Mouse (Mus musculus) right cerebral cortex, postnatal 4 days (tissue): ENCODE data around the gene Cpsf2.
"Not testable (repeated sequence)": the region's sequence is repeated elsewhere in the genome, so short reads cannot be mapped to it uniquely, and the experiment has no call there.

Experiments used
- DNase-seq: peaks from one replicate; pipeline ENCODE4 v3.0.0-alpha.2; 2022

Gene Cpsf2

GRCm38 (mm10) chr12:101975601-101976571 is at the start of gene Cpsf2:
Gene Cpsf2 (plus strand): TSS chr12:101975988.
- peak; percentile 79 for DNase-seq

- DNase-seq: no peak
Measured at GRCm38 (mm10) chr12:101928423-101928822, 47.4 kb upstream of the Cpsf2 start.

- no peak for DNase-seq
Measured at GRCm38 (mm10) chr12:101935223-101935622, 40.6 kb upstream of the Cpsf2 start.

GRCm38 (mm10) chr12:101937572-101937971 is 38.2 kb upstream of the Cpsf2 start:
- DNase-seq: no peak

GRCm38 (mm10) chr12:101947986-101948385 is 27.8 kb upstream of the Cpsf2 start:
- no peak for DNase-seq

GRCm38 (mm10) chr12:101948801-101949200 is 27.0 kb upstream of the Cpsf2 start:
- DNase-seq: no peak

- not testable (repeated sequence) for DNase-seq
Measured at GRCm38 (mm10) chr12:101955821-101956220, 20.0 kb upstream of the Cpsf2 start.

GRCm38 (mm10) chr12:101957079-101957941 is 18.5 kb upstream of the Cpsf2 start:
- DNase-seq: no peak

GRCm38 (mm10) chr12:101957942-101958544 is 17.7 kb upstream of the Cpsf2 start, which contains the start of gene Atxn3:
Gene Atxn3 (minus strand): TSS chr12:101958246.
- DNase-seq: peak; percentile 97

GRCm38 (mm10) chr12:101958556-101958955 is 17.2 kb upstream of the Cpsf2 start:
- no peak for DNase-seq

- DNase-seq: not testable (repeated sequence)
Measured at GRCm38 (mm10) chr12:101958960-101959780, 16.6 kb upstream of the Cpsf2 start.

- DNase-seq: no peak
Measured at GRCm38 (mm10) chr12:101971311-101971710, 4.5 kb upstream of the Cpsf2 start.

- no peak for DNase-seq
Measured at GRCm38 (mm10) chr12:101972230-101972629, 3.6 kb upstream of the Cpsf2 start.

- no peak for DNase-seq
Measured at GRCm38 (mm10) chr12:101974571-101974970, 1.2 kb upstream of the Cpsf2 start.

- no peak for DNase-seq
Measured at GRCm38 (mm10) chr12:101975167-101975600, 604 bp upstream of the Cpsf2 start.

- DNase-seq: no peak
Measured at GRCm38 (mm10) chr12:101976651-101977403, 1.0 kb downstream of the Cpsf2 start.

GRCm38 (mm10) chr12:101977404-101977915 is 1.7 kb downstream of the Cpsf2 start:
- DNase-seq: no peak

- no peak for DNase-seq
Measured at GRCm38 (mm10) chr12:101978162-101978561, 2.4 kb downstream of the Cpsf2 start.

GRCm38 (mm10) chr12:101978588-101978987 is 2.8 kb downstream of the Cpsf2 start:
- no peak for DNase-seq

- DNase-seq: no peak
Measured at GRCm38 (mm10) chr12:101979213-101979750, 3.5 kb downstream of the Cpsf2 start.

- no peak for DNase-seq
Measured at GRCm38 (mm10) chr12:101980266-101980665, 4.5 kb downstream of the Cpsf2 start.
